Mouse (Mus musculus) lung, embryonic 14.5 days (tissue): ENCODE measurements around the gene Prcd. TPM values are rescaled to one million over a fixed set of nuclear protein-coding genes. Genes with fewer than 3 reads are reported as not detected.
A peak's percentile ranks its signal among the peaks of the same experiment; 100 is the strongest.

Source experiments
- ATAC-seq: fragments of 200-750 bp; cut with Nextera tagmentation; 2 replicates; pipeline ENCODE4 v1.8.0; 2017; ENCODE audit warnings: mild to moderate bottlenecking, moderate TSS enrichment, moderate library complexity; ENCODE audit not compliant: insufficient read depth
- DNase-seq: peaks from one replicate; pipeline ENCODE4 v3.0.0-alpha.2; 2015
- H3K27ac ChIP-seq: fragments of 300-500 bp; sonication (generic); 2 replicates; pipeline ENCODE4 v1.5.1; 2014; ENCODE audit warnings: low read depth, mild to moderate bottlenecking, moderate library complexity
- H3K27me3 ChIP-seq: fragments of 300-500 bp; sonication (generic); 2 replicates; pipeline ENCODE4 v1.6.1; 2014; ENCODE audit warnings: low read length, control low read depth; ENCODE audit not compliant: insufficient read depth
- H3K36me3 ChIP-seq: fragments of 300-500 bp; sonication (generic); 2 replicates; pipeline ENCODE4 v1.6.1; 2014; ENCODE audit warnings: control low read depth; ENCODE audit not compliant: insufficient read depth
- H3K4me1 ChIP-seq: fragments of 300-500 bp; sonication (generic); 2 replicates; pipeline ENCODE4 v1.6.1; 2014; ENCODE audit warnings: antibody characterized with exemption, control low read depth; ENCODE audit not compliant: insufficient read depth
- H3K4me2 ChIP-seq: fragments of 300-500 bp; sonication (generic); 2 replicates; pipeline ENCODE4 v1.6.1; 2014; ENCODE audit warnings: mild to moderate bottlenecking
- H3K4me3 ChIP-seq: fragments of 300-500 bp; sonication (generic); 2 replicates; pipeline ENCODE4 v1.5.1; 2014; ENCODE audit warnings: low read depth, low read length
- H3K9ac ChIP-seq: fragments of 300-500 bp; sonication (generic); 2 replicates; pipeline ENCODE4 v1.6.1; 2014
- H3K9me3 ChIP-seq: fragments of 300-500 bp; sonication (generic); 2 replicates; pipeline ENCODE4 v1.6.1; 2016; ENCODE audit warnings: low read depth, low read length, control low read depth
- CTCF ChIP-seq: IDR thresholded peaks from 2 replicates; pipeline ENCODE4 v1.5.1; 2016; ENCODE audit warnings: antibody characterized with exemption, low read depth
- WGBS: fragments of 180-500 bp; shearing (Covaris S2); extraction: QIAGEN DNeasy Blood & Tissue Kit; methylation state at CpG from one replicate; pipeline ENCODE4 v1.1.7; 2014; 5-methylcytosine and 5-hydroxymethylcytosine counted together
- polyA plus RNA-seq: library from polyadenylated mRNA; unstranded; fragments of >200 nt; fragmentation: Nextera tagmentation; extraction: Ambion mirVana; gene quantifications from 2 replicates; pipeline ENCODE4 v1.2.1, GENCODE M21; 2014

The Prcd gene
- polyA plus RNA-seq, 1 experiment from 2014 or later = 1.6 TPM

GRCm38 (mm10) chr11:116626299-116627071, 26.8 kb upstream of the Prcd start, which contains the start of gene Rhbdf2:
TSS of gene Rhbdf2 (minus strand) at chr11:116627019.
- Histone ChIP-seq H3K4me2 (no peak within 1 kb of the TSS), H3K4me1 (peaks cover 15% of the 10 kb centered on the region), H3K4me3 (no peak within 1 kb of the TSS), H3K9me3 (no peaks in the 10 kb centered on the region), H3K27ac (no peak within 1 kb of the TSS), H3K27me3 (no peaks in the 10 kb centered on the region), H3K36me3 (no peaks in the 10 kb centered on the region), H3K9ac (no peak within 1 kb of the TSS)
- ATAC-seq (no peak), DNase-seq (no peak)
- TF ChIP-seq CTCF = no peak
- WGBS = 57% methylated on average over 10 of the region's 10 CpGs

GRCm38 (mm10) chr11:116627072-116628020, 26.0 kb upstream of the Prcd start:
- H3K27ac ChIP-seq = no peak overlapping the region
- WGBS = 35% methylated on average over 10 of the region's 10 CpGs
- H3K36me3 ChIP-seq = no peaks in the 10 kb centered on the region
- H3K4me1 ChIP-seq = peaks cover 9% of the 10 kb centered on the region; the same call in 1 of the 2 replicates
- DNase-seq (peak; percentile 45), ATAC-seq (no peak)
- no peak overlapping the region for H3K4me2 ChIP-seq
- H3K9me3 ChIP-seq = no peaks in the 10 kb centered on the region
- no peaks in the 10 kb centered on the region for H3K27me3 ChIP-seq
- TF ChIP-seq CTCF = peak; percentile 41
- H3K9ac ChIP-seq = no peak overlapping the region
- no peak overlapping the region for H3K4me3 ChIP-seq

GRCm38 (mm10) chr11:116628712-116629111, 24.6 kb upstream of the Prcd start:
- Histone ChIP-seq H3K27me3 (no peaks in the 10 kb centered on the region), H3K9ac (no peak overlapping the region), H3K27ac (no peak overlapping the region), H3K9me3 (no peaks in the 10 kb centered on the region), H3K4me2 (no peak overlapping the region), H3K4me3 (no peak overlapping the region), H3K36me3 (no peaks in the 10 kb centered on the region), H3K4me1 (peaks cover 6% of the 10 kb centered on the region; the same call in 1 of the 2 replicates)
- TF ChIP-seq CTCF = peak; percentile 100
- WGBS = 37% methylated on average over 9 of the region's 9 CpGs
- ATAC-seq = peak; percentile 65
- DNase-seq = peak; percentile 97

- no peak for ATAC-seq
- H3K27ac ChIP-seq = no peak overlapping the region
- H3K4me3 ChIP-seq = no peak overlapping the region
- DNase-seq = no peak
- no peak overlapping the region for H3K9ac ChIP-seq
- no peaks in the 10 kb centered on the region for H3K27me3 ChIP-seq
- H3K4me1 ChIP-seq = peaks cover 2% of the 10 kb centered on the region; the same call in 1 of the 2 replicates
- no peaks in the 10 kb centered on the region for H3K9me3 ChIP-seq
- H3K36me3 ChIP-seq = no peaks in the 10 kb centered on the region
- H3K4me2 ChIP-seq = no peak overlapping the region
- TF ChIP-seq CTCF = no peak
- WGBS = 81% methylated on average over 6 of the region's 6 CpGs
Observed at GRCm38 (mm10) chr11:116629472-116629871, 23.9 kb upstream of the Prcd start.

GRCm38 (mm10) chr11:116630171-116630965, 23.0 kb upstream of the Prcd start:
- peak; percentile 39 for DNase-seq
- 33% methylated on average over 12 of the region's 12 CpGs for WGBS
- no peak overlapping the region for H3K4me3 ChIP-seq
- H3K27ac ChIP-seq = no peak overlapping the region
- H3K9ac ChIP-seq = no peak overlapping the region
- H3K4me2 ChIP-seq = no peak overlapping the region
- no peaks in the 10 kb centered on the region for H3K4me1 ChIP-seq
- TF ChIP-seq CTCF = no peak
- no peaks in the 10 kb centered on the region for H3K9me3 ChIP-seq
- no peak for ATAC-seq
- H3K36me3 ChIP-seq = no peaks in the 10 kb centered on the region
- no peaks in the 10 kb centered on the region for H3K27me3 ChIP-seq

GRCm38 (mm10) chr11:116632962-116633361, 20.4 kb upstream of the Prcd start:
- no peak for TF ChIP-seq CTCF
- ATAC-seq = no peak
- 73% methylated on average over 10 of the region's 10 CpGs for WGBS

More at GRCm38 (mm10) chr11:116632962-116633361, 20.4 kb upstream of the Prcd start:
- Histone ChIP-seq H3K9ac (no peak overlapping the region), H3K4me1 (no peaks in the 10 kb centered on the region), H3K27me3 (no peaks in the 10 kb centered on the region), H3K9me3 (no peaks in the 10 kb centered on the region), H3K4me3 (no peak overlapping the region), H3K4me2 (no peak overlapping the region), H3K36me3 (no peaks in the 10 kb centered on the region), H3K27ac (no peak overlapping the region)
- peak; percentile 46 for DNase-seq
